Mouse (Mus musculus) liver, embryonic 14.5 days (tissue): ENCODE data around the gene Gm11084.

ENCODE experiments used
- CTCF ChIP-seq: IDR thresholded peaks from 2 replicates; pipeline ENCODE4 v1.5.1; 2016; ENCODE audit warnings: antibody characterized with exemption, low read depth, control low read depth
- EP300 ChIP-seq: IDR thresholded peaks from 2 replicates; pipeline ENCODE4 v1.6.1; 2016; ENCODE audit warnings: antibody characterized with exemption, low read depth

GRCm38 (mm10) chr2:72992497-72992896 lies 6.0 kb upstream of the Gm11084 start:
- TF ChIP-seq CTCF, result no peak
- TF ChIP-seq EP300, result no peak
